Mouse (Mus musculus): ENCODE data around the gene Olfr1373.

DNA sequence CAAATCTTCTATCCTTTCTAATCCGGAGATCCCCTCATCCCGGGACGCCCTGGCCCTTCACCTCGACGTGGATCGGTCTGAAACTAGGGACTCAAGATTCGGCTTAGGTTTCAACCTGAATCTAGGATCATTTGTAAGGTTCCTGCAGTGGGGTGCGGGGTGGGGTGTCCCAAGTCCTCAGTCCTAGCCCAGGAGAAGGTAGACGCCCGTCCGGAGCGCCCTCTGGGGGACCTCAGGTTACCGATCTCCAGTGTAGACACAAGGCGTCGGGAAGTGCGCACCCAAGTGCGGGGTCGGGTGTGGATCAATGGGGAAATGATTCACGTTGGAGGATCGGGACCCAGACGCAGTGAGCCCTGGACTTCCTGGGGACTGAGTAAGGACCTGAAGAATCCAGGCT, 21.8 kb upstream of the Olfr1373 start:
- TF ChIP-seq POLR2A (IDR thresholded peaks at IDR 0.05; ENCODE audit: insufficient read depth, low read depth, low read length) (no peak), CTCF (IDR thresholded peaks at IDR 0.05; ENCODE audit: insufficient read depth, low read depth, low read length) (no peak)

Measured in olfactory bulb, adult 2 months (tissue).